Mouse (Mus musculus) neural tube, embryonic 15.5 days (tissue): Measurements from ENCODE around the gene Slc44a3. TPM values are rescaled to one million over a fixed set of nuclear protein-coding genes. Genes with fewer than 3 reads are reported as not detected.

Experiments
- ATAC-seq: fragments of 200-750 bp; cut with Nextera tagmentation; 2 replicates; pipeline ENCODE4 v1.8.0; 2017; ENCODE audit warnings: mild to moderate bottlenecking, moderate TSS enrichment, moderate library complexity; ENCODE audit not compliant: low FRiP score
- H3K27ac ChIP-seq: fragments of 300-500 bp; sonication (generic); replicated peaks from 2 replicates; pipeline ENCODE4 v1.5.1; 2015; ENCODE audit warnings: mild to moderate bottlenecking, inconsistent platforms
- H3K27me3 ChIP-seq: fragments of 300-500 bp; sonication (generic); replicated peaks from 2 replicates; pipeline ENCODE4 v1.6.1; 2015; ENCODE audit warnings: inconsistent platforms
- H3K36me3 ChIP-seq: fragments of 300-500 bp; sonication (generic); 2 replicates; pipeline ENCODE4 v1.6.1; 2015; ENCODE audit warnings: inconsistent platforms
- H3K4me1 ChIP-seq: fragments of 300-500 bp; sonication (generic); 2 replicates; pipeline ENCODE4 v1.6.1; 2015; ENCODE audit warnings: inconsistent platforms
- H3K4me2 ChIP-seq: fragments of 300-500 bp; sonication (generic); 2 replicates; pipeline ENCODE4 v1.6.1; 2015; ENCODE audit warnings: inconsistent platforms, mild to moderate bottlenecking, moderate library complexity
- H3K4me3 ChIP-seq: fragments of 300-500 bp; sonication (generic); replicated peaks from 2 replicates; pipeline ENCODE4 v1.5.1; 2015; ENCODE audit warnings: mild to moderate bottlenecking, inconsistent platforms
- H3K9ac ChIP-seq: fragments of 300-500 bp; sonication (generic); replicated peaks from 2 replicates; pipeline ENCODE4 v1.6.1; 2015; ENCODE audit warnings: mild to moderate bottlenecking, inconsistent platforms
- H3K9me3 ChIP-seq: fragments of 300-500 bp; sonication (generic); replicated peaks from 2 replicates; pipeline ENCODE4 v1.6.1; 2016; ENCODE audit warnings: inconsistent platforms
- WGBS: fragments of 180-500 bp; shearing (Covaris S2); methylation state at CpG from one replicate; pipeline ENCODE4 v1.1.7; 2015; ENCODE audit warnings: mixed read lengths; 5-methylcytosine and 5-hydroxymethylcytosine counted together
- polyA plus RNA-seq: library from polyadenylated mRNA; unstranded; fragments of >200 nt; fragmentation: Nextera tagmentation; extraction: Ambion mirVana; gene quantifications from 2 replicates; pipeline ENCODE4 v1.2.1, GENCODE M21; 2015

Gene Slc44a3
- polyA plus RNA-seq, 1 experiment from 2014 or later, result 1.2 TPM

DNA sequence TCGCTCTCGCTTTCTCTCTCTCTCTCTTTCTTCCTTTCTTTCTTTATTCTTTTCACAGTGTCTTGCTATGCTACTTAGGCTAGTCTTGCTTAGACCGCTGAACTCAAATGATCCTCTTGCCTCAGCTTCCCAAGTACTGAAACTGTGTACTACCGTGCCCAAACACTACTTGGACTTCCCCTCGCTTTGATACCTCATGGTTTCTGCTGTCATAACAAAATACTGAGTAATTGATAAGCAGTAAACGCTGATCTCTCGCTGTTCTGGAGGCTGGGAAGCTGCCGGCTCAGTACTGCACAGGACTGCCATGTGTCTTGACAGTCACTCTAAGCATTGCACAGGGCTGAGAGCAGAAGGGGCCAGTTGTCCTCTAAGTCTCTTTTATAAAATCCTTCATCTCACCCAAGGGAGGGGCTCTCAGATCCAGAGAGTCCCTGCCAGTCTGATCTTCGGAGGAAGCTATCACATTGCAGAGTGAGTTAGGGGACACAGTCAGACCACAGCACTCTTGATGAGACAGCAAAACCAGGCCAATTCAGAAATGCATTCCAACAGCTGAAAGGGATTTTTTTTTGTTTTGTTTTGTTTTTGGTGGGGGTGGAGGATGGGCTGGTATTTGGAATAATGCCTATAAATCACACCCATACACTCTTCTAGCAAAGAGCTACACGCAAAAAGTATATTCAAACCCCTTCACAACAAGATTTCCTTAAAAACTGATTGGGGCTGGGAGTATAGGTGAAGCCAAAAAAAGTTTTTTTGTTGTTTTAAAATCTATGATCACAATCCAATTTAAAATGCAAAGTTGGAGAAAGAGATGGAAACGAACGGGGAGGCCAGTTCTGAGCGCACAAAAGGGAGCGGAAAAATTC, 114.6 kb downstream of the Slc44a3 start:
- ATAC-seq, result no peak
- Histone ChIP-seq H3K4me1 (no peaks in the 10 kb centered on the region), H3K9ac (no peak overlapping the region), H3K4me3 (no peak overlapping the region), H3K27ac (no peak overlapping the region), H3K27me3 (no peaks in the 10 kb centered on the region), H3K36me3 (no peaks in the 10 kb centered on the region), H3K4me2 (no peak overlapping the region), H3K9me3 (no peaks in the 10 kb centered on the region)
- 52% methylated on average over 14 of the region's 14 CpGs for WGBS

DNA sequence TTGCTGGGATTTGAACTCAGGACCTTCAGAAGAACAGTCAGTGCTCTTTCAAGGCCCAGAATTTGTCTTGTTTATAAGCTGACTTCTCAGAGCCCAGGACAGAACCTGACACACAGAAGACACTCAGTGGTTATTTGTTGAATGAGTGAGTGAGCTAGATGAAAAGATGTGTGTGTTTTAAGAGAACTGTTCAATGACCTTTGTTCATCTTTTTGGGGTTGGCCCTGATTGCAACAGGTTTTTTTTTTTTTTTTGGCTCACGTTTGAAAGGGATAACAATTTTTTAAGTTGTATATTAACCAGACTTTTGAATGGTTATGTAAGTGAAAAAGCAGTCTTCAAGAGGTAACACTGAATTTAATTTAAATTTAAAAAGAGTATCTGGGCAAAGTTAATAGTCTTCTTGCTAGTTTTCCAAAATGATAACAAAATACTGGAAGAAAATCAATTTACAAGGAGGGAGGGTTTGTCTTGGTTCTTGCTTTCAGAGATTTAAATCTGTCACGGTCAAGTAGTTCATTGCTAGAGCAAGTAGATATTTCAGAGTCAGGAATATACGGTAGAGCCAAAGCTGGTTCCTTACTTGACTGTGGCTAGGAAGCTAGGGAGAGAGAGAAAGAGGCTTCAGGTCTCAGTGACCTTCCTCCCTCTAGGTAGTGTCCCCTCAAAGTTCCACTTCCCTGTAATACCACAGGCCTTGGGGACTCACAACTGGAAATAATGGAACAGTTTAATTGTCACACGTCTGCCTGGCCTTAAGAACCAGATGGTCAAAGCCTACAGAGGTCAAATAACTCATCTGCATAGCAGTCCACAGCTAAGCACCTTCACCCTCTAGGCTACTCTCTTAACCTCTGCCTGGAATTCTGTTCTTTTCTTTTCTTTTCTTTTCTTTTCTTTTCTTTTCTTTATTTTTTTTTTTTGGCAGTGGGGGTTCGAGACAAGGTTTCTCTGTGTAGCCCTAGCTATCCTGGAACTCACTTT, 115.7 kb downstream of the Slc44a3 start:
- Histone ChIP-seq H3K4me2 (no peak overlapping the region), H3K27me3 (no peaks in the 10 kb centered on the region), H3K9ac (no peak overlapping the region), H3K4me3 (no peak overlapping the region), H3K4me1 (no peaks in the 10 kb centered on the region), H3K36me3 (no peaks in the 10 kb centered on the region), H3K27ac (no peak overlapping the region), H3K9me3 (no peaks in the 10 kb centered on the region)
- WGBS, result 71% methylated on average over 5 of the region's 5 CpGs
- ATAC-seq, result no peak

DNA sequence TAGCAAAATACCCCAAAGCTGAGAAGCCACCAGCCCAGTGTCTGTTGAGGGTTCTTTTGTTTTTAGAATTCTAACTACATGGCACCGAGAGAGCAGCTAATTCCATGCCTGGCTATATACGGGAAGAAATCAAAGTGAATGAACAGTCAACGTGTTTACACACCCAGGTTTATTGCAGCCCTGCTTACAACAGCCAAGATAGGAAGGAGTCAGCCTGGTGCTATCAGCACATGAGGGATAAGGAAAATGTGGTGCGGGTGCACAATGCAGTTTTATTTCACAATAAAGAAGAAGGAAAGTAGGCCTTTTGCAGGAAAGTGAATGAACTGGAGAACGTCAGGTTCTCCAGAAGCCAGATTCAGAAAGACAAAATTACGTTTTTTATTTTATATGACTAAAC, 120.8 kb downstream of the Slc44a3 start:
- H3K4me1 ChIP-seq, result no peaks in the 10 kb centered on the region
- H3K27me3 ChIP-seq, result no peaks in the 10 kb centered on the region
- no peaks in the 10 kb centered on the region for H3K9me3 ChIP-seq
- WGBS, result 38% methylated on average over 6 of the region's 6 CpGs
- H3K27ac ChIP-seq, result no peak overlapping the region
- H3K4me2 ChIP-seq, result no peak overlapping the region
- ATAC-seq, result no peak
- no peaks in the 10 kb centered on the region for H3K36me3 ChIP-seq
- no peak overlapping the region for H3K9ac ChIP-seq
- H3K4me3 ChIP-seq, result no peak overlapping the region

Other genes starting within 250 kb of the Slc44a3 start
- 2.5 and 2.6 TPM in 2 replicates for gene Tmem56, start 249.3 kb downstream of the Slc44a3 start, polyA plus RNA-seq
- gene Alg14, start 240.6 kb downstream of the Slc44a3 start, polyA plus RNA-seq, result 37.9 and 46.2 TPM in 2 replicates
- 381 and 465 TPM in 2 replicates for gene Cnn3, start 105.9 kb downstream of the Slc44a3 start, polyA plus RNA-seq
- gene 4930432M17Rik, start 138.4 kb upstream of the Slc44a3 start, polyA plus RNA-seq, result not detected in 2 replicates
- 7.7 and 9.3 TPM in 2 replicates for gene F3, start 191.1 kb upstream of the Slc44a3 start, polyA plus RNA-seq